Mouse (Mus musculus) liver, embryonic 12.5 days (tissue): Measurements from ENCODE around the gene Lbp. TPM values are rescaled to one million over a fixed set of nuclear protein-coding genes. Genes with fewer than 3 reads are reported as not detected.

ENCODE experiments used
- polyA plus RNA-seq: library from polyadenylated mRNA; unstranded; fragments of >200 nt; fragmentation: Nextera tagmentation; extraction: Ambion mirVana; gene quantifications from 2 replicates; pipeline ENCODE4 v1.2.1, GENCODE M21; 2016

The Lbp gene
- polyA plus RNA-seq, 1 experiment from 2014 or later, result 12.9 TPM

Other genes starting within 250 kb of the Lbp start
- gene Tgm2, start 160.1 kb upstream of the Lbp start, polyA plus RNA-seq, result 69.4 and 69.9 TPM in 2 replicates
- gene D630003M21Rik, start 77.3 kb upstream of the Lbp start, polyA plus RNA-seq, result 0.31 and 0.39 TPM in 2 replicates
- not detected in 2 replicates for gene Bpi, start 48.4 kb upstream of the Lbp start, polyA plus RNA-seq
- gene Snhg11, start 69.1 kb downstream of the Lbp start, polyA plus RNA-seq, result 2.2 and 2.4 TPM in 2 replicates
- 10.5 TPM in 2 replicates for gene Ralgapb, start 103.4 kb downstream of the Lbp start, polyA plus RNA-seq
- not detected in 2 replicates for gene Adig, start 196.1 kb downstream of the Lbp start, polyA plus RNA-seq
- not detected in 2 replicates for gene Arhgap40, start 206.3 kb downstream of the Lbp start, polyA plus RNA-seq